Mouse (Mus musculus) spleen, adult 12 weeks (tissue): ENCODE results near the gene Mc3r.

Experiments used
- DNase-seq: peaks from one replicate; pipeline ENCODE4 v3.0.0; 2022; ENCODE audit warnings: low spot score

Mc3r gene

DNA sequence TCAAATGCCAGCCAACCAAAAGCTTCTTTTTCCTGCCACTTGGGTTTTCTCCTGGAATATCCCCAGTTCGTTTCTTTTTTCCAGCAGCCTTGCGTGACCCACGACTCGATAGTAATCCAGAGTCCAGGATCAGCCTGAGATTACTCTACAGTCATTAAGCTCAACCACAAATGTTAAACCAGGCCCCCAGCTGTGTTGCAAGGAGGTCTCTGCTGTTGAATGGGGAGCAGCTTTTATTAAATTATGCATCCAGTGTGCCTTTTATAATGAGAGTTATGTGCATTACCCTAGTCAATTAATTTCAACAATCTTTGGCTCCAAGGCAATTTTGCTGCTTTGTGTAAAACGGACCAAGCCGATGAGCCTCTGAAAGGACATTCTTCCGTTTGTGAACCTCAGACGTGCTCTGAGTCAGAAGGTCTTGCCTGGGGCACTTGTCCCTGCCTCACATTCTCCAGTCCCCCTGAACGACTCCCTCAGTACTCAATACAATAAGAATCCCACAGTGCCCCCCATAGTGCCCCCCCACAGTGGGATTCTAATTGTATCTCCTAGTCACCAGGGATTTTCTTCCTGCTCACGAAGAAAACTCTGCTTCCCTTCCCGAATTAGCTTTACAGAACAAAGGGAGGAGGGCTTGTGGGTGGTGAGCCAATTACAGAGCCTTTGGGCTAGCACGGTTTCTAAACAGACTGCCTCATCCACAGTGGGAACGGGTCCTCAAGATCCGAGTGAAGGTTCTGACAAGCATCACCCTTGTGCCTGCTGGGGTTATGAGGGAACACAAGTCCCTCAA is 51.0 kb downstream of the Mc3r start:
- no peak for DNase-seq
